Mouse (Mus musculus) intestine, embryonic 14.5 days (tissue): Measurements from ENCODE around the gene Tnfaip3. TPM values are rescaled to one million over a fixed set of nuclear protein-coding genes. Genes with fewer than 3 reads are reported as not detected.
A peak's percentile ranks its signal among the peaks of the same experiment; 100 is the strongest.

Source experiments
- ATAC-seq: fragments of 200-750 bp; cut with Nextera tagmentation; replicated peaks from 2 replicates; pipeline ENCODE4 v1.8.0; 2017; ENCODE audit warnings: low read depth, moderate number of reproducible peaks, moderate TSS enrichment, moderate library complexity; ENCODE audit not compliant: low FRiP score, low TSS enrichment
- DNase-seq: peaks from one replicate; pipeline ENCODE4 v3.0.0-alpha.2; 2018; ENCODE audit warnings: low spot score
- H3K27ac ChIP-seq: fragments of 300-500 bp; sonication (generic); 2 replicates; pipeline ENCODE4 v1.5.1; 2014; ENCODE audit warnings: low read depth, mild to moderate bottlenecking, control low read depth
- H3K27me3 ChIP-seq: fragments of 300-500 bp; sonication (generic); replicated peaks from 2 replicates; pipeline ENCODE4 v1.6.1; 2014; ENCODE audit warnings: low read length, control low read depth; ENCODE audit not compliant: control insufficient read depth, insufficient read depth
- H3K36me3 ChIP-seq: fragments of 300-500 bp; sonication (generic); 2 replicates; pipeline ENCODE4 v1.6.1; 2014; ENCODE audit warnings: low read length, control low read depth; ENCODE audit not compliant: control insufficient read depth, insufficient read depth
- H3K4me1 ChIP-seq: fragments of 300-500 bp; sonication (generic); replicated peaks from 2 replicates; pipeline ENCODE4 v1.6.1; 2014; ENCODE audit warnings: low read length, control low read depth, mixed read lengths; ENCODE audit not compliant: control insufficient read depth, insufficient read depth
- H3K4me2 ChIP-seq: fragments of 300-500 bp; sonication (generic); 2 replicates; pipeline ENCODE4 v1.6.1; 2014; ENCODE audit warnings: low read length
- H3K4me3 ChIP-seq: fragments of 300-500 bp; sonication (generic); 2 replicates; pipeline ENCODE4 v1.5.1; 2014; ENCODE audit warnings: low read depth, low read length, control low read depth, mixed read lengths
- H3K9ac ChIP-seq: fragments of 300-500 bp; sonication (generic); 2 replicates; pipeline ENCODE4 v1.6.1; 2014; ENCODE audit warnings: mild to moderate bottlenecking, low read length
- H3K9me3 ChIP-seq: fragments of 300-500 bp; sonication (generic); 2 replicates; pipeline ENCODE4 v1.6.1; 2016; ENCODE audit warnings: low read length, control low read depth; ENCODE audit not compliant: control insufficient read depth
- WGBS: fragments of 180-500 bp; shearing (Covaris S2); extraction: QIAGEN DNeasy Blood & Tissue Kit; methylation state at CpG from one replicate; pipeline ENCODE4 v1.1.7; 2014; 5-methylcytosine and 5-hydroxymethylcytosine counted together
- polyA plus RNA-seq: library from polyadenylated mRNA; unstranded; fragments of >200 nt; fragmentation: Nextera tagmentation; extraction: Ambion mirVana; gene quantifications from 2 replicates; pipeline ENCODE4 v1.2.1, GENCODE M21; 2014

Tnfaip3 gene
- polyA plus RNA-seq, 1 experiment from 2014 or later: 2.8 TPM

DNA sequence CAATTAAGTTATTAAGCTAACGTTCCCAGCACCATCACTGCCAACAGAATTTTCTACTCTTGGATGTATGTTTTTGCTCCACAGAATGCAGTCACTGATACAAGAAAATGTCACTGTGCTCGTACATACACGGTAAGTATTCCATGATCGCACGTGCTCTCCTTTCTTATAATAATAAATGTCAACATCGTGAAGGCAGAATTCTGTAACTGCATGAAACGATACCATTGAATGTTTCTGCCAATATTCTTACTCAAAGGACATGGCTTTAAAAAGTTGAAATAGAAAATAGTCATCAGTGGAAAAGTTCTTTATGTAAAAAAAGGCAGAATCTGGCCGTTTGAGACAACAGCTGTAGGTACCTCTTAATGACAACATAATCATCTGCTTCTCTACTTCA, 5.0 kb downstream of the Tnfaip3 start:
- H3K9me3 ChIP-seq: no peaks in the 10 kb centered on the region
- WGBS: 90% methylated on average over 8 of the region's 8 CpGs
- no peak for ATAC-seq

DNA sequence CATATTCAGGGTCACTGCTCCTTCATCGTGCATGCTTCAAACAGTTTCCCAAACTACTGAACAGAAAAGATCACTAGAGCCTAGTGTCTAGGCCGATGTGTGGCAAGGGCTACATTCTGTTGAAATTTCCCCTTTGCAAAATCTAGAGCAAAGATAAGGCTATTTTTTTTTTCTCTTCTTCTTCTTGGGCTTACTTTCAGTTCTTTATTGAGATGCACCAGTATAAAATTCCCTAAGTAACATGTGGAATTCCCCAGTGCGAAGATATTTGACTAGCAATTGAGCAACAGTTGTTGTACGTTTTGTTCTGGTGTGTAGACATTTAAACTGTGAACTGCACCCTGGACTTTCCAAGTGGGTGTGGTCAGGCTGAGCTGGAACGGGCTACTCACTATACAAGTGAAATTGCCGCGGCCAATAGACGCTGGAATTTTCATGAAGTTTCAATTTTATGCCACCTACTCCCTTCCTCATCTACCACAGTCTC, 6.2 kb downstream of the Tnfaip3 start:
- H3K4me1 ChIP-seq: peaks cover 13% of the 10 kb centered on the region; the same call in 1 of the 2 replicates

More for the DNA sequence above, 5.0 kb downstream of the Tnfaip3 start:
- H3K27ac ChIP-seq: no peak overlapping the region
- no peak for DNase-seq
- H3K4me3 ChIP-seq: no peak overlapping the region
- no peak overlapping the region for H3K9ac ChIP-seq
- H3K4me1 ChIP-seq: peaks cover 13% of the 10 kb centered on the region; the same call in 1 of the 2 replicates
- H3K4me2 ChIP-seq: no peak overlapping the region
- H3K27me3 ChIP-seq: no peaks in the 10 kb centered on the region
- H3K36me3 ChIP-seq: peaks cover 11% of the 10 kb centered on the region; the same call in 1 of the 2 replicates

DNA sequence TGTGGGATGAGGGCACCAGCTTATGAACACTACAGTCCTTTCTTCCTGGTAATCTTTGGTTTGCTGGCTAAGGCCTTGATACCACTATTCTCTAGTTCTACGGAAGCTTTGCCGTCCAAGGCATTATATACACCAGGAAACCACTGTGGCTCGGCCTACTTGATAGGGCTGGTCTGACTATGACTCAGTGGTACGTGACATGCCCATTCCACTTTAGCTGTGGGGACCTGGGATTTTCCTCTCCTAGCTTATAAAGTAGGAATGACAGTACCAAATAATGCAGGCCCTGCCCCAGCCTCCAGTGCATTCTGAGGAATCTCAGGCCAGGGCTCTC, 6.9 kb downstream of the Tnfaip3 start:
- peak; percentile 47; the same call in 1 of the 2 replicates for ATAC-seq
- Histone ChIP-seq H3K27ac (no peak overlapping the region), H3K4me2 (no peak overlapping the region), H3K9me3 (no peaks in the 10 kb centered on the region), H3K4me1 (peaks cover 13% of the 10 kb centered on the region; the same call in 1 of the 2 replicates), H3K9ac (no peak overlapping the region), H3K4me3 (no peak overlapping the region), H3K27me3 (no peaks in the 10 kb centered on the region), H3K36me3 (peaks cover 23% of the 10 kb centered on the region)
- WGBS: 78% methylated on average over 4 of the region's 4 CpGs
- no peak for DNase-seq

More for the DNA sequence above, 6.2 kb downstream of the Tnfaip3 start:
- H3K27ac ChIP-seq: no peak overlapping the region
- no peak for ATAC-seq
- H3K9me3 ChIP-seq: no peaks in the 10 kb centered on the region
- no peak overlapping the region for H3K4me3 ChIP-seq
- DNase-seq: no peak
- H3K27me3 ChIP-seq: no peaks in the 10 kb centered on the region
- H3K36me3 ChIP-seq: peaks cover 18% of the 10 kb centered on the region
- 66% methylated on average over 8 of the region's 8 CpGs for WGBS
- H3K4me2 ChIP-seq: no peak overlapping the region
- H3K9ac ChIP-seq: no peak overlapping the region

DNA sequence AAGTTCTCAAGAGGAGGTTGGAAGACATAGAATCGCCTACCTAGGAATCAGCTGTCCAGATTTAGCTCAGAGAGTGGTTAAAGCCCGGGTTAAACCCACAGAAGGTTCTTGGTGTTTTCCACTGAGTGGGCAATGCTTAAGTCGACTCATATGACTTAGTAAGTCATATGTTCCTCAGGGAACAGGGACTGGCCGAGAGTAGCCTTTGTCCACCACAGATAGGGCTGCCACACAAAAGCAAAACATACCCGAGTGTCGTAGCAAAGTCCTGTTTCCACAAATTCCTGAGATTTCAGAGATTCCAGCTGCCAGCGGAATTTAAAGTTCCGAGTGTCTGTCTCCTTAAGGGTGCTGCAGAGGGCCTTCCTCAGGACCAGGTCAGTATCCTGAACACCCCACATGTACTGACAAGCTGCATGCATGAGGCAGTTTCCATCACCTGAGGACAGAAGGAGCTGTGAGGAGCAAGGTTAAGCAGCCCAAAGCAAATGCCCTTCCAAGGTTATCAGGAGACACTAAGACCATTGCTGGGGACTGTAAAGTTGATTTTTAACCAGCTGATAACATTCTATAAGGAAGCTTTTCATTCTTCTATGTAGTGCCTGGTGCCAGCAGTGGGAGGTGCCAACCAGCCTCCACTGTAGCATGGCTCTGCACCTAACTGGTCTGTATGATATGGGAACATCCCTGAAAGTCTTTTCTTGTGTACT, 7.4 kb downstream of the Tnfaip3 start:
- Histone ChIP-seq H3K27me3 (no peaks in the 10 kb centered on the region), H3K9me3 (no peaks in the 10 kb centered on the region), H3K4me1 (peaks cover 13% of the 10 kb centered on the region; the same call in 1 of the 2 replicates), H3K4me2 (no peak overlapping the region), H3K36me3 (peaks cover 27% of the 10 kb centered on the region), H3K9ac (no peak overlapping the region), H3K27ac (no peak overlapping the region), H3K4me3 (no peak overlapping the region)
- ATAC-seq (peak; percentile 50; the same call in 1 of the 2 replicates), DNase-seq (no peak)
- WGBS: 52% methylated on average over 8 of the region's 8 CpGs

DNA sequence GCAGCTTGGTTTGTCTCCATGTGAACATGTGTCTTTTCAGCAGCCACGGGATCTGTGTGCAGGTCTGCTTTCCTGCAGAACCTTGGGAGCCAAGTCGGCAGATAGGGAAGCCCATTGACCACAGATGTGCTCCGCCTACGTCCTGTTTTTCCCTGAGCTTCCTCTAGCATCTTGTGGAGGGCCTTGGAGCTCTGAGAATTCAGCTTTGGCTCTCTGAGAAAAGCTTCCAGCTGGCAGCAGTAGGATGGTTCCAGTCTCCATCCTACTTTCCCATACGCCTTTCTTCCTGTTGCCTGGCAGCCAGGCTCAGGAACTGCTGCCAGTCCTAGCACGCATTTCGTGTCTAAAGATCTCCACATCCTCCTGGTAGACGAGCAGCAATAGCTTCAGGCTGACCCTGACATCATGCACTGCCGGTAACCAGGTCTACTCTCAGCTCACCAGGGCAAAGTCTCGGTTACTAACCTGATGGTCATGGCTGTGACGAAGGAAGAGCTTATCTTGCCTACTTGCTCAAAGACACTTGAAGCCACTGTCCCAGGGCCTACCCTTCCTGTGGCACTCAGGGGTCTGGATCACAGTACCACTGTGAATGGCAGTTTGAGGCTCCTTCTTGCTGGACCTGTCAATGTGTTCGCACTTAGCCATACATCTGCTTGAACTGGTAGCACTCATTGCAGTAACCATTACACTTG, 13.2 kb downstream of the Tnfaip3 start:
- Histone ChIP-seq H3K4me3 (no peak overlapping the region), H3K9ac (no peak overlapping the region), H3K27ac (no peak overlapping the region), H3K4me1 (no peaks in the 10 kb centered on the region), H3K27me3 (no peaks in the 10 kb centered on the region), H3K4me2 (no peak overlapping the region), H3K9me3 (no peaks in the 10 kb centered on the region), H3K36me3 (peaks cover 40% of the 10 kb centered on the region)
- no peak for DNase-seq
- 89% methylated on average over 12 of the region's 12 CpGs for WGBS
- ATAC-seq: no peak

DNA sequence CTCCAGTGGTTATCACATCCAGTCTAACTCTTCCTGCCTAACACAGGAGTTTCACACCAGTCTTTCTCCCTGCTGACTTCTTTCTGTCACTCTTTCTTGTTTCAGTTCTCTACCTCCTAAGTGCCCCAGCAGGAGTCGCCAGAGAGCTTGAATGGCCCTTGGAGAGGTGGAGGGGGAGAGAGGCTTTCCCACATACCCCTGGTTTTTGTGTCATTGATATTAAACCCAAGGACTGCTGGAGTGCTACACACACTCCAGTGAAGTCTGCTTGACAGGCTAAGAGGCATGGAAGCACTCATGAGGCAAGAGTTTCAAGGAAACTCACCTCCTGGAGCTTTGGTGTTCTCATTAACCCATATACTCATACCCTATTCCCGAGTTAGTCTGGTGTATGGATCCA, 16.0 kb downstream of the Tnfaip3 start:
- no peak overlapping the region for H3K4me2 ChIP-seq
- no peak for ATAC-seq
- H3K9ac ChIP-seq: no peak overlapping the region
- H3K9me3 ChIP-seq: no peaks in the 10 kb centered on the region
- H3K27me3 ChIP-seq: no peaks in the 10 kb centered on the region
- H3K4me3 ChIP-seq: no peak overlapping the region
- peaks cover 23% of the 10 kb centered on the region for H3K36me3 ChIP-seq
- H3K27ac ChIP-seq: no peak overlapping the region
- no peak for DNase-seq
- 96% methylated on average over 2 of the region's 2 CpGs for WGBS
- H3K4me1 ChIP-seq: no peaks in the 10 kb centered on the region

DNA sequence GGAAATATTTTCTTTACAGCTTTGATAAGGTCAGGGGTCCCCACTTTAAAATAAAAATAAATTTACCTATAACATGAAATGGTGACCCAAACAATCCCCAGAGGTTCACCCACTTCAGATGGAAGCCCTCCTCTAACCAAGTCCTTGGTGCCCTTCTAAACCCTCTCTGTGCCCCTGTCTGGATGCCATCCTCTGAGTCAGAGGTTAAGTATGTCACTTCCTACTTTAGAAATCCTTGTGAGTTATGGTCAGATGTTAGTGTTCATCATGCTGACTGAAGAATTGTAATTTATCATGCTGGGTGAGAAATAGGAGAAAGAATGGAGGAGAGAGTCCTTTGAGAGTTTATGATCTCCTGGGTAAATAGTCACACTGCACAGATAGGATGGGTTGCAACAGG, 19.1 kb downstream of the Tnfaip3 start:
- Histone ChIP-seq H3K27ac (no peak overlapping the region), H3K9ac (no peak overlapping the region), H3K27me3 (no peaks in the 10 kb centered on the region), H3K4me3 (no peak overlapping the region), H3K9me3 (no peaks in the 10 kb centered on the region), H3K36me3 (no peaks in the 10 kb centered on the region; the same call in 1 of the 2 replicates), H3K4me2 (no peak overlapping the region), H3K4me1 (no peaks in the 10 kb centered on the region)
- ATAC-seq: no peak
- no peak for DNase-seq

DNA sequence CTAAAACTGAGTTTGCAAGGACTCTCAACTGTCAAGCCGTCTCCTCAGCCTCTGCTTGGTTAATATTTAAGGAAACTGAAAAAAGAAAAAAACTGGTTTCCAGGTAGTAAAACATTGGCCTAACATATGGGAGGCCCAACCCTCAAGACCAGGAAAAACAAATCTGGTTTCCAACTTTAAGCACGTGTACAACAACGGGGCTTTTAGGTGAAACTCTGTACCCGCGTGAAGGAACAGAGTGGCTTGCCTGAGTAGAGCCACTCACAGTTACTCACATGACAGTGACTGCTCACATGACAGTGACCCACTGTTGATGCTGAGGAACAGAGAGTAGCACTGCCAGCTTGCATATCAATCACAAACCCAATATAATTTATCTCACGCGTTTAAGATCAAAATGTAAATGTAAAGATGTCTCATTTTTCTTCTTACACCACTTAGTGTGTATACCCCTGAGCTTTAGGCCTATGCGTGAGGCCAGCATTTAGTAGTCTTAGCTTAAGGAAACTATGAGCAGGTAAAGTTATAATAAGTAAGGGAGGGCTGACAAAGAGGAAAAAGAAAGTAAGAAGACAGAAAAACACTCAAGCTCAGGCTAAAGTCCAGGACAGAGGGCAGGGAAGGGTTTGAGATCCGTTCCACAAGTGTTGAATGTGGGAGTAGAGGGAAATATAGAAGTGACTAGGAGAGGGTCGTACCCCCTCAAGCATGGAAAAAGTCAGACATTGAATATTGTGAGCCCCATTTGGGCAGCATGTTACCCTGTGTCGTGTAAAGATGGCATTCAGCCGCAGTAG, 19.8 kb downstream of the Tnfaip3 start:
- DNase-seq (no peak), ATAC-seq (0 out of 2 replicates have a peak, but pooled peaks have one; percentile 32)
- no peaks in the 10 kb centered on the region for H3K36me3 ChIP-seq
- no peaks in the 10 kb centered on the region for H3K9me3 ChIP-seq
- 0 out of 2 replicates have a peak overlapping the region, but pooled peaks have one; percentile 1 for H3K27ac ChIP-seq
- H3K4me3 ChIP-seq: no peak overlapping the region
- H3K27me3 ChIP-seq: no peaks in the 10 kb centered on the region
- H3K9ac ChIP-seq: no peak overlapping the region
- no peaks in the 10 kb centered on the region for H3K4me1 ChIP-seq
- 77% methylated on average over 12 of the region's 12 CpGs for WGBS
- no peak overlapping the region for H3K4me2 ChIP-seq
